Mouse (Mus musculus) intestine, embryonic 16.5 days (tissue): ENCODE results near the gene Wasf2. TPM values are rescaled to one million over a fixed set of nuclear protein-coding genes. Genes with fewer than 3 reads are reported as not detected.

Experiments
- ATAC-seq: fragments of 200-750 bp; cut with Nextera tagmentation; 2 replicates; pipeline ENCODE4 v1.8.0; 2017; ENCODE audit warnings: moderate TSS enrichment, moderate library complexity
- H3K27ac ChIP-seq: fragments of 300-500 bp; sonication (generic); 2 replicates; pipeline ENCODE4 v1.5.1; 2014; ENCODE audit warnings: mild to moderate bottlenecking, low read length
- H3K27me3 ChIP-seq: fragments of 300-500 bp; sonication (generic); replicated peaks from 2 replicates; pipeline ENCODE4 v1.6.1; 2014; ENCODE audit warnings: low read length, control low read depth, mixed read lengths; ENCODE audit not compliant: control insufficient read depth, insufficient read depth
- H3K36me3 ChIP-seq: fragments of 300-500 bp; sonication (generic); 2 replicates; pipeline ENCODE4 v1.6.1; 2014; ENCODE audit warnings: low read length, control low read depth; ENCODE audit not compliant: control insufficient read depth, insufficient read depth
- H3K4me1 ChIP-seq: fragments of 300-500 bp; sonication (generic); 2 replicates; pipeline ENCODE4 v1.6.1; 2014; ENCODE audit warnings: low read length, control low read depth, mixed read lengths; ENCODE audit not compliant: control insufficient read depth, insufficient read depth
- H3K4me2 ChIP-seq: fragments of 300-500 bp; sonication (generic); 2 replicates; pipeline ENCODE4 v1.6.1; 2014; ENCODE audit warnings: low read depth, low read length, control low read depth
- H3K4me3 ChIP-seq: fragments of 300-500 bp; sonication (generic); 2 replicates; pipeline ENCODE4 v1.5.1; 2014; ENCODE audit warnings: mild to moderate bottlenecking, low read length
- H3K9ac ChIP-seq: fragments of 300-500 bp; sonication (generic); 2 replicates; pipeline ENCODE4 v1.6.1; 2014; ENCODE audit warnings: low read depth, low read length
- H3K9me3 ChIP-seq: fragments of 300-500 bp; sonication (generic); 2 replicates; pipeline ENCODE4 v1.6.1; 2016; ENCODE audit warnings: low read length, control low read depth; ENCODE audit not compliant: control insufficient read depth
- WGBS: fragments of 180-500 bp; shearing (Covaris S2); extraction: QIAGEN DNeasy Blood & Tissue Kit; methylation state at CpG from one replicate; pipeline ENCODE4 v1.1.7; 2014; 5-methylcytosine and 5-hydroxymethylcytosine counted together
- microRNA-seq: library from miRNA; unstranded; fragments of <30 nt; microRNA quantifications from one replicate; pipeline ENCODE4, GENCODE M21; 2016
- polyA plus RNA-seq: library from polyadenylated mRNA; unstranded; fragments of >200 nt; fragmentation: Nextera tagmentation; extraction: Ambion mirVana; gene quantifications from 2 replicates; pipeline ENCODE4 v1.2.1, GENCODE M21; 2015

The Wasf2 gene
- polyA plus RNA-seq, 1 experiment from 2014 or later = 76.9 TPM

DNA sequence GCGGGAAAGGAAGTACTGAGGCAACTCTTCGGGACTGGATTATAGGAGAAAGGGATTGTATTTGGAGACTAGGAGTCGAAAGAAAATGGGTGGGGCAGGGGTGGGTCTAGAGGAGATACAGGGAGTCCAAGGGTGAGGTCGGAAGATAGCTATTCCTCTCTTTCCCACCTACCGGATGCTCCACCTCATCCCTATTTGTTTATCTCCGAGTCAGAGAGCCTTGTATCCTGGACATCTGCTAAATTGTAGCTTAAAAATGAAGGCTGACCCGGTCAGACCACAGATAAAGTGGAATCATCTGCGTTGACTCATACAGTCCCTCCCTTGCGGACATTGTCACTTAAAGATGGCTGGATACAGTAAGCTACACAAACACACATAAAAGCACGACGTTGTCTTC is 111.6 kb downstream of the Wasf2 start:
- Histone ChIP-seq H3K4me2 (peak overlapping the region; percentile 99), H3K4me1 (peaks cover 14% of the 10 kb centered on the region), H3K4me3 (peak overlapping the region; percentile 72), H3K9ac (peak overlapping the region; percentile 42; the same call in 1 of the 2 replicates), H3K27me3 (peaks cover 3% of the 10 kb centered on the region; the same call in 1 of the 2 replicates), H3K9me3 (no peaks in the 10 kb centered on the region), H3K27ac (0 out of 2 replicates have a peak overlapping the region, but pooled peaks have one; percentile 25), H3K36me3 (no peaks in the 10 kb centered on the region)
- 18% methylated on average over 11 of the region's 11 CpGs for WGBS
- no peak for ATAC-seq

DNA sequence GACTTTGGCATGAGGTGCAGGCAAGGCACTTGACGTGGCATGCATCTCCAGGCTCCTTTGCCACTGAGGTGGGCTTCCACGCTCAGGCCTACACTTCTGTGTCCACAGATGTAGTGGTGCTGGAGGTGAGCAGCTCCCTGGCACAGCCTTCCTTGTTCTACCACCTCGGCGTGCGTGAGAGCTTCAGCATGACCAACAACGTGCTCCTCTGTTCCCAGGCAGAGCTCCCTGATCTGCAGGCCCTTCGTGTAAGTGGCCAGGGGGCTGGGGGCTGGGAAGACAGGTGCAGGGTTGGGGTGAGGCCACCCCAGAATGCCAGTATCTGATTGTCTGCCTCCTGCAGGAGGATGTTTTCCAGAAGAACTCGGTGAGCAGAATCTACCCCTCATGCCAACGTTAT is 112.4 kb downstream of the Wasf2 start:
- 68% methylated on average over 9 of the region's 9 CpGs for WGBS
- Histone ChIP-seq H3K4me3 (no peak overlapping the region), H3K9me3 (no peaks in the 10 kb centered on the region), H3K4me2 (no peak overlapping the region), H3K27me3 (peaks cover 3% of the 10 kb centered on the region; the same call in 1 of the 2 replicates), H3K36me3 (no peaks in the 10 kb centered on the region), H3K4me1 (peaks cover 14% of the 10 kb centered on the region), H3K27ac (no peak overlapping the region), H3K9ac (no peak overlapping the region)
- ATAC-seq = no peak

DNA sequence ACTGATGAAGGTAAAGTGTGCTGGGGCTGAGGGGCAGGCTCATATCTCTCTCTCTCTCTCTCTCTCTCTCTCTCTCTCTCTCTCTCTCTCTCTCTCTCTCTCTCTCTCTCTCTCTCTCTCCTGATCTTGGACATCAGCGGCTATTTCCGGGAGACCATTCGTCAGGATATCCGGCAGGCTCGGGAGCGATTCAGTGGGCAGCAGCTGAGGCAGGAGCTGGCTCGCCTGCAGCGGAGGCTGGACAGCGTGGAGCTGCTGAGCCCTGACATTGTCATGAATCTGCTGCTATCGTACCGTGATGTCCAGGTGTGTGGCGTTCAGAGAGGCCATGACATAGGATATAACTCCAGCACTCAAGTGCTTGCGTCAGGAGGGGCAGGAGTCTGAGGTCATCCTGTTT is 113.2 kb downstream of the Wasf2 start:
- Histone ChIP-seq H3K4me3 (no peak overlapping the region), H3K27me3 (peaks cover 3% of the 10 kb centered on the region; the same call in 1 of the 2 replicates), H3K4me1 (peaks cover 14% of the 10 kb centered on the region), H3K9ac (0 out of 2 replicates have a peak overlapping the region, but pooled peaks have one; percentile 5), H3K27ac (no peak overlapping the region), H3K36me3 (no peaks in the 10 kb centered on the region), H3K9me3 (no peaks in the 10 kb centered on the region), H3K4me2 (no peak overlapping the region)
- 33% methylated on average over 13 of the region's 13 CpGs for WGBS
- no peak for ATAC-seq

DNA sequence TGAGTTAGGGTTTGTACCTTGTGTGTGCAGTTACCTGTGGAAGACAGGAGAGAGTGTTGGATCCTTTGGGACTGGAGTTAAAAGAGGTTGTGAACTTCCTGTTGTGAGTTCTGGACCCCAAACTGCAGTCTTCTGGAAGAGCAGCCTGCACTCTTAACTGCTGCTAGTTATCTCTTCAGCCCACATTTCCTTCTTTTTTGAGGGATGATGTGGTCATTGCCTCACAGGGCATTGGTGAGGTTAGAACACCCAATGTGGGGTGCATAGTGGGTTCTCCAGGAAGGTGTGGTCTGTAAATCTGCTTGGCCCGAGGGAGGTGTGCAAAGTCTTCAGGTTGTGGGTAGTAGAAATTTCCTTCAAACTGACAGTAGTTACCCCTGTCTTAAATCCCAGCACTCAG is 114.0 kb downstream of the Wasf2 start:
- ATAC-seq = no peak
- Histone ChIP-seq H3K4me2 (no peak overlapping the region), H3K9ac (no peak overlapping the region), H3K4me1 (peaks cover 14% of the 10 kb centered on the region), H3K4me3 (no peak overlapping the region), H3K36me3 (no peaks in the 10 kb centered on the region), H3K27ac (no peak overlapping the region), H3K27me3 (peaks cover 5% of the 10 kb centered on the region; the same call in 1 of the 2 replicates), H3K9me3 (no peaks in the 10 kb centered on the region)
- 75% methylated on average over 1 of the region's 1 CpGs for WGBS

DNA sequence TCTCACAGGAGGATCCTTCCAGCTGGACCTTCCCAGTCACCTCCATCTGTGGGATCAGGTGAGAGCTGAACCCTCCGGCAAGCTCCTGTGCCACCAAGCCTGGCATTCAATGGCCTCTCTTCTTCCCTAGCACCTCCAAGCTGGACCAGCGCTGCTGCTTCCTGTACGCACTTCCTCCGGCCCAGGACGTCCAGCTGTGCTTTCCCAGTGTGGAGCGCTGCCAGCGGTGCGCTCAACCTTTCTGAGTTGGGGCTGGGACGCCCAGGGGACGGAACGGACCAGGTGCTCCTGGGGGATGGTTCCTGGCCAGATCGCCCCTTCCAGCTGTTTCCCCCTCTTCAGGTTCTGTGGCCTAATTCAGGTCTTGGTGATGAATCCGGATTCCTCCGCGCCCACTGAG is 116.8 kb downstream of the Wasf2 start:
- Histone ChIP-seq H3K4me3 (no peak overlapping the region), H3K9ac (no peak overlapping the region), H3K4me2 (no peak overlapping the region), H3K27ac (no peak overlapping the region), H3K4me1 (peaks cover 18% of the 10 kb centered on the region), H3K9me3 (no peaks in the 10 kb centered on the region), H3K27me3 (peaks cover 22% of the 10 kb centered on the region), H3K36me3 (no peaks in the 10 kb centered on the region)
- 24% methylated on average over 15 of the region's 15 CpGs for WGBS
- no peak for ATAC-seq

DNA sequence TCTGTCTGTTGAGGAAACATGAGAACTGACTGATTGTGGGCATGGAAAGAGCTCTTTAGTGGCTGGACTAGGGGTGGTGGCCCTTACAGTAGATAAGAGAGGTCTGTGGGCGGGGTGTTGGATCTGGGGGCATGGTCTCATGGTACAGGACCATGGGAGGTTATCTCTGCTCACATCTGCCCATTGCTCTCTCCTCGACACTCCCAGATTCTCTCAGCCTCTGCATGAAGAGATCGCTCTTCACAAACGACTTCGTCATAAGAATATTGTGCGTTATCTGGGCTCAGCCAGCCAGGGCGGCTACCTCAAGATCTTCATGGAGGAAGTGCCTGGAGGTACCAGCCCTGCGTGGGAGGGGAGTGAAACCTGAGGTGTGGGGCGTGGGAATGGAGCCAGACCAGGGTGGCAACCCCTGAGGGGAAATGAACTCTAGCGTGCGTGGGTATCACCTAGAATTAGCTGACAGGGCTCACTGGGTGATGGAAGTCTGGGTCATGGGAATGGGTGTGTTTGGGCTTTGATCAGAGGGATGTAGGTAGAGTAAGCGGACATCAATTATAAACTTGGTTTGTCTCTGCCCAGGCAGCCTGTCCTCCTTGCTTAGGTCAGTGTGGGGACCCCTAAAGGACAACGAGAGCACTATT is 117.6 kb downstream of the Wasf2 start:
- Histone ChIP-seq H3K9ac (no peak overlapping the region), H3K9me3 (no peaks in the 10 kb centered on the region), H3K4me1 (peaks cover 15% of the 10 kb centered on the region), H3K27me3 (peaks cover 22% of the 10 kb centered on the region), H3K27ac (no peak overlapping the region), H3K36me3 (no peaks in the 10 kb centered on the region), H3K4me2 (no peak overlapping the region), H3K4me3 (no peak overlapping the region)
- WGBS = 66% methylated on average over 13 of the region's 13 CpGs
- ATAC-seq = peak; percentile 54

Small RNA genes lying within 50 kb of the gene (microRNA-seq; reads per million reads assigned to microRNA genes)
- gene Mir7017 = not detected

Other genes starting within 250 kb of the Wasf2 start
- gene Stx12, start 246.0 kb upstream of the Wasf2 start, polyA plus RNA-seq = 54.3 and 55.0 TPM in 2 replicates
- 40.5 and 45.6 TPM in 2 replicates for gene Fam76a, start 207.9 kb upstream of the Wasf2 start, polyA plus RNA-seq
- gene Fgr, start 156.4 kb upstream of the Wasf2 start, polyA plus RNA-seq = 3.1 and 3.5 TPM in 2 replicates
- gene Ahdc1, start 119.2 kb upstream of the Wasf2 start, polyA plus RNA-seq = 5.3 and 5.7 TPM in 2 replicates
- gene Cd164l2, start 81.6 kb downstream of the Wasf2 start, polyA plus RNA-seq = 1.6 and 2.0 TPM in 2 replicates
- 0.05 and 0.24 TPM in 2 replicates for gene Gpr3, start 82.0 kb downstream of the Wasf2 start, polyA plus RNA-seq
- gene Map3k6, start 110.3 kb downstream of the Wasf2 start, polyA plus RNA-seq = 2.4 and 2.8 TPM in 2 replicates
- 3.0 and 4.0 TPM in 2 replicates for gene Sytl1, start 132.6 kb downstream of the Wasf2 start, polyA plus RNA-seq
- 69.8 and 75.7 TPM in 2 replicates for gene Tmem222, start 147.3 kb downstream of the Wasf2 start, polyA plus RNA-seq
- 11.4 and 12.8 TPM in 2 replicates for gene Wdtc1, start 223.0 kb downstream of the Wasf2 start, polyA plus RNA-seq
- 9.1 and 9.2 TPM in 2 replicates for gene Slc9a1, start 239.2 kb downstream of the Wasf2 start, polyA plus RNA-seq